Mouse (Mus musculus): ENCODE measurements around the gene Arid3c.

Gene Arid3c

DNA sequence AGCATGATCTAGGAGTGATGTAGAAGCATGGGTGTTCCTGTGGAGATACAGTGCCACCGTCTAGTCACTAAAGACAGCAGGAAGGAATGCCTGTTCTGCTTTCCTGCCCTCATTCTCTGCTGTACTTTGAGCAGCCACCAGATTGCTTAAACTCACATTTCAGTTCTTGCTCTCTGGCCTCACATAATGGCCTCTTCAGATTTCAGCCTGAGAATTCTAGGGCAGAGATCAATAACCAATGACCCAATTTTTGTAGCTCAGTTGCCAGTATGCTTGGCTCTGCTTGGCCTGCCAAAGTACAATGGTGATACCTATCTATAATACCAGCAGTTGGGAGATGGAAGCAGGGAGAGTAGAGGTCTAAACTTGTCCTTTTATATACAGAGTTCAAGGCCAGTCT, 14.1 kb upstream of the Arid3c start:
- no peak for DNase-seq (ENCODE audit: low spot score in 2 of 2)

DNA sequence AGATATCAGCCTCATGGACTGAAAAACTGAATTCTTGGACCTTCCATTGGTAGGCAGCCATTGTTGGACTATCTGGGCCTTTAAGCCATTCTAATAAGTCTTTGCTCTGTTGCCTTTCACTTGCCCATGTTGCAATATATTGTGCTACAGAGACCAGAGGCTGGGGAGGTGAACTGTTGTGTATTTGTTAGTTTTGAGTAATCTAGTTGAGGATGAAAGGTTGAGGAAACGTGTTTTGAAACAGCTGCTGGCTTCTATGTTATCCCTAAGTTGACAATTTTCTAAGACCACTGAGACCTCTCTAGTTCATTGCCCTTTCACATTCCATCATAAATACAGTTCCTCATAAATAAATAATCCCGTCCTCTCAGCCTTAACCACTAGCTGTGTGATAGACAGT, 13.2 kb upstream of the Arid3c start:
- DNase-seq (ENCODE audit: low spot score in 2 of 2): no peak

DNA sequence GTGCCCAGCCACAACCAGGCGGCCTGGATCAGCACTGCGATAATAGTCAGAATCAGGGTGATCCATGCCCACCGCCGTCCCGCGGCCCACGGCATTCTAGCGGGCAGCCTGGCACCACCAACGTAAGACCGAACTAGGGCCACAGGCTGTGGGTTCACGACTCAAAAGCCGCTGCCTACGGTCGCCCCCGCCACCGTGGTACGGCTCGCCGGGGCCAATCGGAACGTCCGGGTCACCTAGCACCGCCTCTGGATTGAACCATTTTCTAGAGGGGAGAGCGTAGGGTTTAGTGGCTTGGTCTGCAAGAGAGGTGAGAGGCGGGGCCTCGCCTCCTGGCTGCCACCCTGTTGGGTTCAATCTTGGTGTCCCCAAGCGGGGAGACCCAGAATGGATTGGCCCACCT, 10.2 kb upstream of the Arid3c start:
- DNase-seq (ENCODE audit: low spot score in 2 of 2): peak; percentile 90 to 93

DNA sequence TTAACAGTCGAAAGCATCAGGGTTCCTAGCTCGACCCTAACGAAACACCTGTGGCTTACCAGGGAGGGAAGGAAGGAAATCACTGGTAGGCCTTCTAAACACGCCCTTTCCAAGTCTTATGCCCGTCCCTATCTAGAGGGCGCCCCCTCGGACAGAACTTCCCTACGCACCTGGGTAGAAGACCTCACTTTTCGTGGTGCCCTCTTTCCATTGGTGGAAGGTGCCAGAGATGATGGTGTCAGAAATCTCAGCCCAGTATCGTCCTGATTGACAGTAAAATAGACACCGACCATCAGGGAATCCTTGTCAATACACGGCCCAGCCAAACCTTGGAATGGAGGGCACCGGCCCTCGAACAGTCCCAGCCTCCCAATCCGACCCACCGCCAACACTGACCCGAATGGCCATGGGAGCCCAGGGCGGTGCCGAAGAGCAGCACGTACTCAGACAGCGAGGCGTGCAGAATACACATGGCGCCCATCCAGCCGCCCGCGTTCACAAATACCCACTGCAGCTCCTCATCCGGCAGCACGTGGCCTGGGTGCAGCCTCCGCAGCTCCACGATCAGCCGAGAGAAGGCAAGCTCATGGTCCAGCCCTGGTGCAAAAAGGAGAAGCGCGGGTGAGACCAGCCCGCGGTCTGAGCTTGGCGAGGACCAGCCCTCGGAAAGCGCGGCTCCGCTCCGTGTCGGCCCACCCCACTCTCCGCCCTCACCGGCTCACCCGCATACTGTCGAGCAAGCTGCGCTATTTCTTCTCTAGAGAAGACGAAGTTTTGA, 9.6 kb upstream of the Arid3c start:
- DNase-seq (ENCODE audit: low spot score in 2 of 2): no peak

- DNase-seq (ENCODE audit: low spot score in 2 of 2): no peak
Measured at GRCm38 (mm10) chr4:41739260-41739659, 8.3 kb upstream of the Arid3c start.

DNA sequence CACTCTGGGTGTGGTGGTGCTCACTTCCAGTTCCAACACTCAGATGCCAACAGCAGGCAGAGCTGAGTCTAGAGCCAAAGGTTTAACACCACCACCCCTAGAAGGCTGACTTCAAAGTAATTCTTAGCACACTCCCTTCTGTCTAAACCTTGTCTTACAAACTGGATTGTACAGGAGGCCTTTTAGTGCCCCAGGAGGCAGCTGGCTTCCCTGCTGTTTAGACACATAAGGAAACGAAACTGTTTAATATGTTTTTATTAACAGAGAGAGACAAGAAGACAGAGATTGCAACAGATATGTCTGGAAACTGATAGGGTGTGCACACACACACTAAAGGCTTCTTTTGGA, 7.3 kb upstream of the Arid3c start:
- no peak for DNase-seq (ENCODE audit: low spot score in 2 of 2)

DNA sequence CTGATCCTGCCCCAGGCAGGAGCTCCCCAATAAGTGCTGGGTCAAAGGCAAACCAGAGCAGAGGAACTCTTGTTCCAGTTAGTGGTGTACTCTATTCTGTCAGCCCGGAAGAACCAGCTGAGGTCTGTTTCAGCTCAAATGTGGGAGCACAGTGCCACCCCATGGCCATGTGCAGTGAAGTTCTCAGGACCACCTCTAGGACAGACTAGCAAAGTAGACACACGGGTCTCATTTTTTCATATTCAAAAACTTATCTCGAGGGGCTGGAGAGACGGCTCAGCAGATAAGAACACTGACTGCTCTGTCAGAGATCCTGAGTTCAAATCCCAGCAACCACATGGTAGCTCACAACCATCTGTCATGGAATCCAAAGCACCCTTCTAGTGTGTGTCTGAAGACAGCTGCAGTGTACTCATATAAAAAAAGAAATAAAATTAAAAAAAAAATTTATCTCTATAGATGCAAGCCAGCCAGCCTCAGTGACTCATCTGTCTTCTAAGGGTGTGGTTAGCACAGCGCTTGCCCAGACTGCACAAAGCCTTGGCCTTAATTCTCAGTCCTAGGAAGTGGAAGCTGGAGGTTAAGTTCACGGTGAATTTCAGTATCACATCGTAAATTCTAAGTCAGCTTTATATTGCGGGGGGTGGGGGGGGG, 6.8 kb upstream of the Arid3c start:
- DNase-seq (ENCODE audit: low spot score in 2 of 2): peak; percentile 66 to 79

DNA sequence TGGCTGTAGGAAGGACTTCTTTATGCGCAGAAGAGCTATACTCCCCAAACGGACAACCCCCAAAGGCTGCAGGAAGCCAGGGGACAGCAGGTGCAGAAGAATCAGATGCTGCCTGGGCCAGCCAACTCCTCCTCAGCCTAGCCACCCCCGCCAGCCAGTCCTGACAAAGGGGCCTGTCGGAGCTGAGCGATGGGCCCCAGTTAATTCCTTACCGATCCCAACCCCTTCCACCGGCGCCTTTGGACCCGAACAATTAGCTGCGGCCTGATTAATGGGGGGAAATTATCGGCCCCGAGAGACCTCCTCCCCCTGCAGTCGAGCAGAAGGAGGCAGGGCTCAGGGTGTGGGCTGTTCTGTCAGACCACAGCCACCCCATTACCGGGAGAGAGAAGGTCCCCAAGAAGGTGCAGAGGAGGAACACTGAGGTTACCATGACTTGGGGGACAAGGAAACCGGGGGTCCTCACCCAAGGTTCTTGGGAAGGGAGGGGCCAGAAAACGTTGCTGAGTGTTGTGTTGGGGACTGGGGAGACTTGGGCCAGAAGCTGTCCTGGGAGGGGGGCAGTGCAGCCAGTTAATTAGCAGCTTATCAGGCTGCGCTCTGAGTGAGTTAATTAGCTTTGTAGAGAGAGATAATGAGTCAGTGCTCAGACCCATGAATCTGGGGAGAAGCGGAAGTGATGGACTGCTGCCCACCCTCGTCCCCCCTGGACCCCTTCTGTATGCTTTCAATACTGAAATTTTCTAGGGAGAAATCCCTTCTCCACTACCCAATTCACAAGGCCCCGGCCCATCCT, 3.9 kb downstream of the Arid3c start:
- no peak for DNase-seq (ENCODE audit: low spot score in 2 of 2)

DNA sequence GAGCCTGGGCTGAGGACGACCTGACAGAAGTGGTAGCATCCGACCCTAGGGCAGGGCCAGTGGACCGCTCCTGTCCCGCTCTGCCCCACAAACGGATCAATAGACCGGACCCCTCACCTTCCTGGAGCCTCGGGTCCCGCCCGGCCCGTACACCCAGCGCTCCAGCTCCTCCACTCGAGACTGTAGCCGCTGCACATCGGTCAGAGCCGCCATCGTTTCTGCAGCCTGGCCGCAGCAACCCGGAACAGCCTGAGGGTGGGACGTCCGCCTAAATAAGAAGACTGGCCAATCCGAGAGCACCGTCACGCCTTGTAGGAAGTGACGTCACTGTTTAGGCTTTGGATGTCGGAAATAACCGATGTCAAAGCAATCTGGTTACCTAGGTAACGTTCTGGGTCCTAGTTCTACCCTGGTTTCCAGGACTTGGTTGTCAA, 8.0 kb downstream of the Arid3c start, which contains the start of gene Dctn3:
TSS of gene Dctn3 (minus strand) at position 253 of the 434 bp plus-strand sequence.
- DNase-seq (ENCODE audit: low spot score in 2 of 2): peak; percentile 79 to 88

DNA sequence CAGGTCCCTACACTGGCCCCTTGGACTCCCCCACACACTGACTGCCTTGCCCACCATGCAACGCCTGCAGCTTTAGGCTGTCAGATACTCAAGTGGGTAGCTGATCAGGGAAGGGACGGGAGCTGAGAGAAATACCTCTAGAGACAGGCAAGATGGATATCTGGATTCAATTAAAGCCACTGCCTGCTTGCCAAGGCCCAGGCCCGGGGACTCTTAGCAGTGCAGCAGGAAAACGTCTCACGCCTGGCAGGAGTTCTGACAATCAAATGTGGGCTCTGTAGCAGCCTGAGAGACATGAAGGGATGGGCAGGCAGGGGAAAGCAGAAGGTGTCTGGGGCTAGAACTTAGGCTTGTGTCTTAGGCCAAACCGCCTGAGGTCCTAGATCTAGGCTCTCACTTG, 14.1 kb downstream of the Arid3c start:
- no peak for DNase-seq (ENCODE audit: low spot score in 2 of 2)

- no peak for DNase-seq (ENCODE audit: low spot score in 2 of 2)
Measured at GRCm38 (mm10) chr4:41715596-41715995, 15.3 kb downstream of the Arid3c start.

DNA sequence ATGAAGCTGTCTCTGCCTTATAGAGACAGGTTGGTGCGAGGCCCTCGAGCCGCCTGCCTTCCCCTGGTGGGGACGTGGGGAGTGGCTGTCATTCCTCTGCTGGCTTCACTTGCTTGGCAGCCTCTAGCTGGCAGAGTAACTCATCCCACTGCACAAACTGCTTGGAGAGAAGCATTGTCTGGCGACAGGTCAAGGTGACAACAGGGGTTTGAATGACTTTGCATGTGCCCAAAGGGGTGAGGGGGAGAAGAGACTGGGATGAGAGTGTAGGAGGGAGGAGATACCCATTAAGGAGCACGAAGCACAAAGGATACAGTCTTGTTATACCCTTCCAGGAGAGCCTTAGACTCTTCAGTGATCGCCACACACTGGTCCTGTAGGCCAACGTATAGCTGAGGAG, 15.9 kb downstream of the Arid3c start:
- no peak for DNase-seq (ENCODE audit: low spot score in 2 of 2)

GRCm38 (mm10) chr4:41714276-41714675, 16.7 kb downstream of the Arid3c start:
- peak in 1 of 2 experiments; percentile 67 for DNase-seq (ENCODE audit: low spot score in 2 of 2)

DNA sequence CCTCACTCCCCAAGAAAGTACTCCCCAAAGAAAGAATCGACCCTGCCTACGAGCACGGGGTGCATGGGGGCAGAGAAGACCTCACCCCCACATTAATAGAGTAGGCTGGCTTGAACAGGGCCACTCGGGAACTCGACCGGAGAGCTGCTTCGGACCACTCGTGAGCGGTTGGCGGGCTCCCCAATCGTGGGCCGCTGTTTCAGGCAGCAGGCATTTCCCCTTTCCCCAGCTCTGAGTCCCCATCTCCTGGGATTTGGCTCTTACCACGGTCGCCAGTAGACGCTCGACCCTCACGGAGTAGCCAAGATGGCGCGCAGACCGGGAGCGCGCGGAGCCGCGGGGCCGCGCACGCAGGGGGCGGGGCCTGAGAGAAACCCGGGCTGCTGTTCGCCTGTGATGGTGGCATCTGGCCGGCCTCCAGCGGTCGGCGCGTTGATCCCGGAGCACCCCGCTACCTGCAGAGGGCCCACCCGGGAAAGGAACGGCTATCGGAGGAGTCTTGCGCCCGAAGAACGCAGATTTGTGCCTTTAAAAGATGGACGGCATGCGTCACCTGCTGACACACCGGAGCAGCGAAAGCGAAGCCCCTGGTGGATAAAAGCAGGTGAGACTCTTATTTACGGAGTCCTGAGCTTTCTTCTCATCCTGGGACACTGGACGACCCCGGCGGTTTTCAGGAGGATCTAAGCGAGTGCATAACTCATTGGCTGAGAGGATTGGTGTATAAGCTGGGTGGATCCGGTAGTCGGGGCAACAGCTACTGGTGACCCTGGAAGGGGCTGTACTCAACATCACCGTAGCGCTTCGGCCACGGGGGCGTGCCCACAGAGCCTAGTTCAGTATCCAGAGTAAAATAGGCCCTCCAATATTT, 17.5 kb downstream of the Arid3c start, which contains the start of gene Rpp25l:
TSS of gene Rpp25l (minus strand) at position 338 of the 871 bp plus-strand sequence.
- peak; percentile 76 to 78 for DNase-seq (ENCODE audit: low spot score in 2 of 2)

- no peak for DNase-seq (ENCODE audit: low spot score in 2 of 2)
Measured at GRCm38 (mm10) chr4:41712421-41713196, 18.3 kb downstream of the Arid3c start.

GRCm38 (mm10) chr4:41711705-41712375, 19.1 kb downstream of the Arid3c start:
- no peak for DNase-seq (ENCODE audit: low spot score in 2 of 2)

DNA sequence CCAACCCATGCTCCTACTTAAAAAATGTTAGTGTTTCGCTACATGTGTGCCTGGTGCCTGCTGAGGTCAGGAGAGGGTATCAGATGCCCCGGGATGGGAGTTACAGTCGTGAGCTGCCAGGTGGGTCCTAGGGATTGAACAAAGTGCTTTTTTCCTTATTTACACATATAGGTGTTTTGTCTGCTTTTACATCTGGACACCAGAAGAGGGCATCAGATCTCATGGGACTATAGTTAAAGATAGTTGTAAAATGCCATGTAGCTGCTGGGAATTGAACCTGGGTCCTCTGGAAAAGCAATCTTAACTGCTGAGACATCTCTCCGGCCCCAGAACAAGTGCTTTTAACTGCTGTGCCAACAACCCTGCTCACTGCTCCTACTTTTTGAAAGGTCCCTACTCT, 20.7 kb downstream of the Arid3c start:
- DNase-seq (ENCODE audit: low spot score in 2 of 2): no peak

- DNase-seq (ENCODE audit: low spot score in 2 of 2): no peak
Measured at GRCm38 (mm10) chr4:41708192-41708745, 22.7 kb downstream of the Arid3c start.

DNA sequence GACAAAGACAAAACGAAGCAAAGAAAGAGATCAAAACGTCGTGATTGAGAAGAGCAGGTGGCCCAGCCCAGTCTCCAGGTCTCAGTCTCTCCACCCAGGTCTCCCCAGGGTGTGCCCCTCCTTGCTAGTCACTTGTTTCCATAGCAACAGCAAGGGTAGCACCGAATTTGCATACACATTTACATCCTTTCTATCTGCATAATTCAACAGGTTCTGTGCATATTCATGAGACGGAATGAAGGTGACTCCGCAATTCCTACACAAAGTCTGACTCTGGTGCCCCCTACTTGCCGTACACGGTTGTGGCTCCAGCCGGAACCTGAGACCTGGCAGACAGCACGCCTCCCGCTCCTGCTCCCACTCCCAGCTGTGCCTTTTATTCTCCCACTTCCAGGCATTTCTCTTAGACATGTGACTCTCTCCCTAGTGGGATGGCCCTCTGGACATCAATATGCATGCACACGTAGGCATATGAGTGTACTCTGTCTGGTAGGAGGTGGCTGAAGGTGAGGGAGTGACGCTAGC, 23.9 kb downstream of the Arid3c start:
- peak; percentile 45 to 62 for DNase-seq (ENCODE audit: low spot score in 2 of 2)
